Mouse (Mus musculus): Measurements from ENCODE around the gene D630003M21Rik. TPM values are rescaled to one million over a fixed set of nuclear protein-coding genes. Genes with fewer than 3 reads are reported as not detected.

D630003M21Rik gene
- total RNA-seq (2014; rRNA removed): 0.40 and 0.46 TPM in 2 replicates
- polyA plus RNA-seq (2012; rRNA removed): 0.52 and 0.69 TPM in 2 replicates

DNA sequence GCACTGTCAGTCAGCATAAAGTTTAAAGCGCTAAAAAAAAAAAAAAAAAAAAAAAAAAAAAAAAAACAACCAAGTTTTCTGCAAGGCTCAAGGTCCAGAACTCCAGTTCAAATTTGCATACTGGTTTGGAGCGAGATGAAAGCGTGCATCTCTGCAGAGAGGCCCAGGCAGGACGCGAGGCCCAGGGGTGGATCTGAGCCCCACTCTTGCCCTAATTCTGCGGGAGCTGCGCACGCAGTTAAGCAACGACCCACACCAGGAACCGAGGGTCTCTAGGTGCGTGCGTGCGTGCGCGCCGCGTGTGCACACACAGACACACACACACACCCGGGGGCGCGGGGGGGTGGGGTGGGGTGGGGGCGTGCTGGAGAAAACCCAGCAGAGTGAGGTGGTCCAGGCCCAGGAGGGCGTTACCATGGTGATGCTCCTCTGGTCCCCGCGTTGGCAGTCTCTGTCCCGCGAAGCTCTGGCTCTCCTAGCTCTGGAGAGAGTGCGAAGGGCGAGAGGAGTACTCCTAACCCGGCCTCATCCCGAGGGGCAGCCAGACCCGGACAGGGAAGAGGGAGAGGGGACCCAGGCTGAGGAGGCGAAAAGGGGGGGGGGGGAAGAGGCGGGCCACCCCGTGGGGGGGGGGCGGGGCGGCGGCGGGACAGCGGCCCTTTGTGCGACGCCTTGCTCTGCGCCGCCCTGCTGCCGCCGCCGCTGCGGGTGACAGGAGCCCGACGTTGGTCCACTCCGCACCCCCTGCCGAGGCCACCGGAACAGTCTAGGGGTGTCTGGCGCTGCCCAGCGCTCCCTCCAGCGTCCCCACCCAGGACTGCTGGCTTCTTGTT lies at the start of gene D630003M21Rik:
Gene D630003M21Rik, minus strand, starts transcription at position 553 of the 833 bp plus-strand sequence.
- H3K79me2 ChIP-seq (ENCODE audit: control insufficient read depth, insufficient read depth, low read length): no peaks in the 10 kb centered on the region
- H3K27me3 ChIP-seq (ENCODE audit: control insufficient read depth, insufficient read depth, low read length): no peaks in the 10 kb centered on the region
- peak within 1 kb of the TSS; percentile 47 for H3K4me3 ChIP-seq (ENCODE audit: insufficient read depth, low read depth, low read length)
- H3K27ac ChIP-seq (replicated peaks; ENCODE audit: insufficient read depth, low read depth, low read length): no peak within 1 kb of the TSS
- no peaks in the 10 kb centered on the region for H3K36me3 ChIP-seq (ENCODE audit: control insufficient read depth, insufficient read depth, low read length)
- H3K9ac ChIP-seq (ENCODE audit: low read depth, low read length): peak within 1 kb of the TSS; percentile 26
- peak; percentile 84 for DNase-seq (ENCODE audit: extremely low read depth, low read depth, low spot score)
- no peak for TF ChIP-seq CTCF (IDR thresholded peaks at IDR 0.05; ENCODE audit: low read depth, low read length)
- TF ChIP-seq POLR2A (IDR thresholded peaks at IDR 0.05; ENCODE audit: extremely low read depth, insufficient read depth, low read length): no peak
- under 1% methylated on average over 53 of the region's 55 CpGs for WGBS
- H3K4me1 ChIP-seq (ENCODE audit: control insufficient read depth, insufficient read depth, low read length): peaks cover 4% of the 10 kb centered on the region; the same call in 1 of the 2 replicates

DNA sequence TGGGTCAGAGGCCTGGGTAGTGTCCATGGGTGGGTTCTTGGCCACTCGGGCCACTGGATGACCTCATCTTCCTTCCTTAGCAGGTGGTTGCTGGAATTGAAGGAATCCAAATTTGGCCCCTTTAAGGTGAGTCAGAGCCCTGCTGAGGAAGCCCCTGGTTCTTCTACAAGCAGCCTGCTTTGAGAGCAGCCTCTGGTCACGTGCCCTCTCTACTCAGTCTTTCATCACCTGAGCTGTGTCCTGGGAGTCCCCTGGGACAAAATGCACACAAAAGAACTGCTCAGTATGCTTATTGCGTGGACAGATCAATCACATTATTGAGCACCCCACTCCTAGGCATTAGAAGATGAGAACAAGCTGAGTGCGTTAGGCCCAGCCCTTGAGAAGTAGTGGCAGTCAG lies 47.9 kb upstream of the D630003M21Rik start:
- no peaks in the 10 kb centered on the region for H3K36me3 ChIP-seq (ENCODE audit: control insufficient read depth, insufficient read depth, low read length)
- TF ChIP-seq POLR2A (IDR thresholded peaks at IDR 0.05; ENCODE audit: extremely low read depth, insufficient read depth, low read length) (no peak), CTCF (IDR thresholded peaks at IDR 0.05; ENCODE audit: low read depth, low read length) (no peak)
- no peaks in the 10 kb centered on the region for H3K27me3 ChIP-seq (ENCODE audit: control insufficient read depth, insufficient read depth, low read length)
- no peaks in the 10 kb centered on the region for H3K79me2 ChIP-seq (ENCODE audit: control insufficient read depth, insufficient read depth, low read length)
- H3K27ac ChIP-seq (replicated peaks; ENCODE audit: insufficient read depth, low read depth, low read length): no peak overlapping the region
- no peak overlapping the region for H3K4me3 ChIP-seq (ENCODE audit: insufficient read depth, low read depth, low read length)
- no peak for DNase-seq (ENCODE audit: extremely low read depth, low read depth, low spot score)
- no peaks in the 10 kb centered on the region for H3K4me1 ChIP-seq (ENCODE audit: control insufficient read depth, insufficient read depth, low read length)
- 81% methylated on average over 4 of the region's 4 CpGs for WGBS
- H3K9ac ChIP-seq (ENCODE audit: low read depth, low read length): no peak overlapping the region

GRCm38 (mm10) chr2:158276451-158276850 lies 47.4 kb upstream of the D630003M21Rik start:
- Histone ChIP-seq H3K4me3 (ENCODE audit: insufficient read depth, low read depth, low read length) (no peak overlapping the region), H3K27me3 (ENCODE audit: control insufficient read depth, insufficient read depth, low read length) (no peaks in the 10 kb centered on the region), H3K27ac (replicated peaks; ENCODE audit: insufficient read depth, low read depth, low read length) (no peak overlapping the region), H3K79me2 (ENCODE audit: control insufficient read depth, insufficient read depth, low read length) (no peaks in the 10 kb centered on the region), H3K4me1 (ENCODE audit: control insufficient read depth, insufficient read depth, low read length) (no peaks in the 10 kb centered on the region), H3K9ac (ENCODE audit: low read depth, low read length) (no peak overlapping the region), H3K36me3 (ENCODE audit: control insufficient read depth, insufficient read depth, low read length) (no peaks in the 10 kb centered on the region)
- DNase-seq (ENCODE audit: extremely low read depth, low read depth, low spot score): no peak
- TF ChIP-seq POLR2A (IDR thresholded peaks at IDR 0.05; ENCODE audit: extremely low read depth, insufficient read depth, low read length) (no peak), CTCF (IDR thresholded peaks at IDR 0.05; ENCODE audit: low read depth, low read length) (no peak)
- WGBS: 92% methylated on average over 6 of the region's 6 CpGs

GRCm38 (mm10) chr2:158275811-158276210 lies 46.8 kb upstream of the D630003M21Rik start:
- no peaks in the 10 kb centered on the region for H3K4me1 ChIP-seq (ENCODE audit: control insufficient read depth, insufficient read depth, low read length)
- no peak for DNase-seq (ENCODE audit: extremely low read depth, low read depth, low spot score)
- H3K27ac ChIP-seq (replicated peaks; ENCODE audit: insufficient read depth, low read depth, low read length): no peak overlapping the region
- H3K9ac ChIP-seq (ENCODE audit: low read depth, low read length): no peak overlapping the region
- no peaks in the 10 kb centered on the region for H3K79me2 ChIP-seq (ENCODE audit: control insufficient read depth, insufficient read depth, low read length)
- no peak overlapping the region for H3K4me3 ChIP-seq (ENCODE audit: insufficient read depth, low read depth, low read length)
- TF ChIP-seq POLR2A (IDR thresholded peaks at IDR 0.05; ENCODE audit: extremely low read depth, insufficient read depth, low read length): no peak
- WGBS: 87% methylated on average over 4 of the region's 4 CpGs
- H3K36me3 ChIP-seq (ENCODE audit: control insufficient read depth, insufficient read depth, low read length): no peaks in the 10 kb centered on the region
- H3K27me3 ChIP-seq (ENCODE audit: control insufficient read depth, insufficient read depth, low read length): no peaks in the 10 kb centered on the region

DNA sequence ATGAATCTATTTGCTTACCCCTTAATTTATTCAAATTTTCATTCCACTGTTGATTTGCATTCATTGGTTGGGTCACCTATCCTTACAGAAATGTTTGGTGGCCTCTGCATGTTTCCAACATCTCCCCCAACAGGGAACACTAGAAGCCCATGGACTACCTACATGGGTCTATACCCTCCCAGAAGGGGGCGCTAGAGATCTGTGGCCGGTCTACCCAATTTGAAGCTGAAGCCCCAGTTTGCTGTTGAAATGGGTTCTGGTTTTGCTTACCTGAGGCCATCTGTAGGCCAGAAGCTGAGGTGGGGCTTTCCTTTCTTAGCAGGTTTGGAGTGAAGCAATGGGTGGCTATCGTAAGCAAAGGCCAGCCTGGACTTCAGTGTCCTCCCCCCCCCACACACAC lies 46.3 kb upstream of the D630003M21Rik start:
- Histone ChIP-seq H3K27ac (replicated peaks; ENCODE audit: insufficient read depth, low read depth, low read length) (no peak overlapping the region), H3K4me3 (ENCODE audit: insufficient read depth, low read depth, low read length) (no peak overlapping the region), H3K4me1 (ENCODE audit: control insufficient read depth, insufficient read depth, low read length) (no peaks in the 10 kb centered on the region), H3K27me3 (ENCODE audit: control insufficient read depth, insufficient read depth, low read length) (no peaks in the 10 kb centered on the region), H3K36me3 (ENCODE audit: control insufficient read depth, insufficient read depth, low read length) (no peaks in the 10 kb centered on the region), H3K79me2 (ENCODE audit: control insufficient read depth, insufficient read depth, low read length) (no peaks in the 10 kb centered on the region), H3K9ac (ENCODE audit: low read depth, low read length) (no peak overlapping the region)
- TF ChIP-seq POLR2A (IDR thresholded peaks at IDR 0.05; ENCODE audit: extremely low read depth, insufficient read depth, low read length) (no peak), CTCF (IDR thresholded peaks at IDR 0.05; ENCODE audit: low read depth, low read length) (peak; percentile 39; the same call in 1 of the 2 replicates)
- WGBS: 87% methylated on average over 3 of the region's 3 CpGs
- peak; percentile 24 for DNase-seq (ENCODE audit: extremely low read depth, low read depth, low spot score)

GRCm38 (mm10) chr2:158273646-158274045 lies 44.6 kb upstream of the D630003M21Rik start:
- 43% methylated on average over 2 of the region's 2 CpGs for WGBS

More at GRCm38 (mm10) chr2:158273646-158274045, 44.6 kb upstream of the D630003M21Rik start:
- H3K36me3 ChIP-seq (ENCODE audit: control insufficient read depth, insufficient read depth, low read length): no peaks in the 10 kb centered on the region
- no peak overlapping the region for H3K4me3 ChIP-seq (ENCODE audit: insufficient read depth, low read depth, low read length)
- TF ChIP-seq POLR2A (IDR thresholded peaks at IDR 0.05; ENCODE audit: extremely low read depth, insufficient read depth, low read length) (no peak), CTCF (IDR thresholded peaks at IDR 0.05; ENCODE audit: low read depth, low read length) (no peak)
- no peaks in the 10 kb centered on the region for H3K27me3 ChIP-seq (ENCODE audit: control insufficient read depth, insufficient read depth, low read length)
- DNase-seq (ENCODE audit: extremely low read depth, low read depth, low spot score): no peak
- no peaks in the 10 kb centered on the region for H3K79me2 ChIP-seq (ENCODE audit: control insufficient read depth, insufficient read depth, low read length)
- no peaks in the 10 kb centered on the region for H3K4me1 ChIP-seq (ENCODE audit: control insufficient read depth, insufficient read depth, low read length)
- H3K27ac ChIP-seq (replicated peaks; ENCODE audit: insufficient read depth, low read depth, low read length): no peak overlapping the region
- no peak overlapping the region for H3K9ac ChIP-seq (ENCODE audit: low read depth, low read length)
